Mouse (Mus musculus): ENCODE data around the gene Hist1h2bq. TPM values are rescaled to one million over a fixed set of nuclear protein-coding genes. Genes with fewer than 3 reads are reported as not detected.

Gene Hist1h2bq
- polyA plus RNA-seq, 1 experiment from 2014 or later = 25.2 TPM

GRCm38 (mm10) chr13:21779767-21780731 is 29.9 kb downstream of the Hist1h2bq start, which contains the start of gene Hist1h1b:
Hist1h1b (minus strand) TSS chr13:21780625.
- Histone ChIP-seq H3K27me3 (ENCODE audit: control insufficient read depth, insufficient read depth, low read length) (no peaks in the 10 kb centered on the region), H3K36me3 (ENCODE audit: control insufficient read depth, insufficient read depth, low read length) (no peaks in the 10 kb centered on the region), H3K9ac (ENCODE audit: low read length) (peak within 1 kb of the TSS; percentile 97), H3K9me3 (ENCODE audit: control insufficient read depth, low read length) (no peaks in the 10 kb centered on the region), H3K4me2 (ENCODE audit: low read depth, severe bottlenecking) (peak within 1 kb of the TSS; percentile 91), H3K4me1 (ENCODE audit: control insufficient read depth, insufficient read depth, low read length) (peaks cover 8% of the 10 kb centered on the region; the same call in 1 of the 2 replicates), H3K4me3 (ENCODE audit: low read depth, low read length) (peak within 1 kb of the TSS; percentile 73), H3K27ac (replicated peaks; ENCODE audit: low read depth, low read length) (peak within 1 kb of the TSS; percentile 100)
- DNase-seq (ENCODE audit: low spot score) (peak; percentile 88), ATAC-seq (ENCODE audit: insufficient number of reproducible peaks, low FRiP score, low TSS enrichment, low read depth) (peak; percentile 65; the same call in 1 of the 2 replicates)
- WGBS = under 1% methylated on average over 44 of the region's 44 CpGs

GRCm38 (mm10) chr13:21778814-21779766 is 30.9 kb downstream of the Hist1h2bq start:
- ATAC-seq (ENCODE audit: insufficient number of reproducible peaks, low FRiP score, low TSS enrichment, low read depth) = peak; percentile 84
- WGBS = 5% methylated on average over 33 of the region's 33 CpGs

More at GRCm38 (mm10) chr13:21778814-21779766, 30.9 kb downstream of the Hist1h2bq start:
- Histone ChIP-seq H3K9me3 (ENCODE audit: control insufficient read depth, low read length) (no peaks in the 10 kb centered on the region), H3K9ac (ENCODE audit: low read length) (peak overlapping the region; percentile 97), H3K27me3 (ENCODE audit: control insufficient read depth, insufficient read depth, low read length) (no peaks in the 10 kb centered on the region), H3K4me2 (ENCODE audit: low read depth, severe bottlenecking) (peak overlapping the region; percentile 91), H3K27ac (replicated peaks; ENCODE audit: low read depth, low read length) (peak overlapping the region; percentile 100), H3K36me3 (ENCODE audit: control insufficient read depth, insufficient read depth, low read length) (no peaks in the 10 kb centered on the region), H3K4me3 (ENCODE audit: low read depth, low read length) (peak overlapping the region; percentile 73), H3K4me1 (ENCODE audit: control insufficient read depth, insufficient read depth, low read length) (peaks cover 5% of the 10 kb centered on the region; the same call in 1 of the 2 replicates)
- DNase-seq (ENCODE audit: low spot score) = peak; percentile 86

Small RNA genes lying within 50 kb of the gene (microRNA-seq; reads per million reads assigned to microRNA genes)
- gene Gm19658 (not detected), gene Gm44346 (not detected), gene Gm44466 (not detected)

Other genes starting within 250 kb of the Hist1h2bq start
- not detected in 2 replicates for gene Olfr1364, start 228.4 kb downstream of the Hist1h2bq start, polyA plus RNA-seq (2014; fragmentation: Nextera tagmentation; extraction: Ambion mirVana)
- not detected in 2 replicates for gene Olfr1362, start 196.2 kb downstream of the Hist1h2bq start, polyA plus RNA-seq (2014; fragmentation: Nextera tagmentation; extraction: Ambion mirVana)
- not detected in 2 replicates for gene Olfr11, start 167.7 kb downstream of the Hist1h2bq start, polyA plus RNA-seq (2014; fragmentation: Nextera tagmentation; extraction: Ambion mirVana)
- not detected in 2 replicates for gene Olfr1361, start 146.8 kb downstream of the Hist1h2bq start, polyA plus RNA-seq (2014; fragmentation: Nextera tagmentation; extraction: Ambion mirVana)
- not detected in 2 replicates for gene Olfr1360, start 132.8 kb downstream of the Hist1h2bq start, polyA plus RNA-seq (2014; fragmentation: Nextera tagmentation; extraction: Ambion mirVana)
- not detected in 2 replicates for gene Olfr1359, start 112.1 kb downstream of the Hist1h2bq start, polyA plus RNA-seq (2014; fragmentation: Nextera tagmentation; extraction: Ambion mirVana)
- 2.2 and 2.9 TPM in 2 replicates for gene Hist1h2bl, start 94.1 kb downstream of the Hist1h2bq start, polyA plus RNA-seq (2014; fragmentation: Nextera tagmentation; extraction: Ambion mirVana)
- gene Hist1h2ai, start 93.8 kb downstream of the Hist1h2bq start, polyA plus RNA-seq (2014; fragmentation: Nextera tagmentation; extraction: Ambion mirVana) = 16.9 and 20.4 TPM in 2 replicates
- 13.2 and 15.5 TPM in 2 replicates for gene Hist1h3h, start 92.5 kb downstream of the Hist1h2bq start, polyA plus RNA-seq (2014; fragmentation: Nextera tagmentation; extraction: Ambion mirVana)
- gene Hist1h2bm, start 88.2 kb downstream of the Hist1h2bq start, polyA plus RNA-seq (2014; fragmentation: Nextera tagmentation; extraction: Ambion mirVana) = 7.6 and 9.2 TPM in 2 replicates
- gene Hist1h4j, start 75.1 kb downstream of the Hist1h2bq start, polyA plus RNA-seq (2014; fragmentation: Nextera tagmentation; extraction: Ambion mirVana) = 1.1 and 1.7 TPM in 2 replicates
- 3.4 and 7.1 TPM in 2 replicates for gene Hist1h4k, start 59.7 kb downstream of the Hist1h2bq start, polyA plus RNA-seq (2014; fragmentation: Nextera tagmentation; extraction: Ambion mirVana)
- gene Hist1h2ak, start 56.4 kb downstream of the Hist1h2bq start, polyA plus RNA-seq (2014; fragmentation: Nextera tagmentation; extraction: Ambion mirVana) = 6.1 and 9.4 TPM in 2 replicates
- 1.8 and 2.6 TPM in 2 replicates for gene Hist1h2bn, start 56.1 kb downstream of the Hist1h2bq start, polyA plus RNA-seq (2014; fragmentation: Nextera tagmentation; extraction: Ambion mirVana)
- gene Hist1h1b, start 29.6 kb downstream of the Hist1h2bq start, polyA plus RNA-seq (2014; fragmentation: Nextera tagmentation; extraction: Ambion mirVana) = 20.0 and 21.2 TPM in 2 replicates
- 294 and 298 TPM in 2 replicates for gene Hist1h3i, start 26.8 kb downstream of the Hist1h2bq start, polyA plus RNA-seq (2014; fragmentation: Nextera tagmentation; extraction: Ambion mirVana)
- 7.5 and 10.7 TPM in 2 replicates for gene Hist1h2an, start 23.0 kb downstream of the Hist1h2bq start, polyA plus RNA-seq (2014; fragmentation: Nextera tagmentation; extraction: Ambion mirVana)
- gene Hist1h2bp, start 22.7 kb downstream of the Hist1h2bq start, polyA plus RNA-seq (2014; fragmentation: Nextera tagmentation; extraction: Ambion mirVana) = 1.7 and 4.9 TPM in 2 replicates
- 2.5 and 3.6 TPM in 2 replicates for gene Hist1h2ao, start 268 bp upstream of the Hist1h2bq start, polyA plus RNA-seq (2014; fragmentation: Nextera tagmentation; extraction: Ambion mirVana)
- gene Hist1h4m, start 1.5 kb upstream of the Hist1h2bq start, polyA plus RNA-seq (2014; fragmentation: Nextera tagmentation; extraction: Ambion mirVana) = not detected in 2 replicates
- 11.8 and 15.0 TPM in 2 replicates for gene Hist1h4n, start 22.0 kb upstream of the Hist1h2bq start, polyA plus RNA-seq (2014; fragmentation: Nextera tagmentation; extraction: Ambion mirVana)
- gene Hist1h2ap, start 23.3 kb upstream of the Hist1h2bq start, polyA plus RNA-seq (2014; fragmentation: Nextera tagmentation; extraction: Ambion mirVana) = 6,460 and 6,662 TPM in 2 replicates
- gene Hist1h2br, start 23.5 kb upstream of the Hist1h2bq start, polyA plus RNA-seq (2014; fragmentation: Nextera tagmentation; extraction: Ambion mirVana) = 21.5 and 24.2 TPM in 2 replicates
- 26.9 and 28.8 TPM in 2 replicates for gene Zfp184, start 134.9 kb upstream of the Hist1h2bq start, polyA plus RNA-seq (2014; fragmentation: Nextera tagmentation; extraction: Ambion mirVana)
- gene Pom121l2, start 171.0 kb upstream of the Hist1h2bq start, polyA plus RNA-seq (2014; fragmentation: Nextera tagmentation; extraction: Ambion mirVana) = 0.31 and 0.38 TPM in 2 replicates
- gene Prss16, start 199.5 kb upstream of the Hist1h2bq start, polyA plus RNA-seq (2014; fragmentation: Nextera tagmentation; extraction: Ambion mirVana) = 0.20 and 0.21 TPM in 2 replicates
- 5.5 and 22.0 TPM in 2 replicates for gene Hist1h2ah, start 225.4 kb upstream of the Hist1h2bq start, polyA plus RNA-seq (2014; fragmentation: Nextera tagmentation; extraction: Ambion mirVana)
- gene Hist1h2bk, start 225.7 kb upstream of the Hist1h2bq start, polyA plus RNA-seq (2014; fragmentation: Nextera tagmentation; extraction: Ambion mirVana) = 13.8 and 14.0 TPM in 2 replicates
- 29.4 and 30.2 TPM in 2 replicates for gene Hist1h4i, start 231.2 kb upstream of the Hist1h2bq start, polyA plus RNA-seq (2014; fragmentation: Nextera tagmentation; extraction: Ambion mirVana)
- gene Hist1h2ag, start 232.7 kb upstream of the Hist1h2bq start, polyA plus RNA-seq (2014; fragmentation: Nextera tagmentation; extraction: Ambion mirVana) = 75.3 and 79.2 TPM in 2 replicates
- gene Hist1h2bj, start 233.0 kb upstream of the Hist1h2bq start, polyA plus RNA-seq (2014; fragmentation: Nextera tagmentation; extraction: Ambion mirVana) = 18.9 and 19.9 TPM in 2 replicates

Measured in limb, embryonic 11.5 days (tissue).